Mouse (Mus musculus) MEL (cell line): Measurements from ENCODE around the gene Atp6v1g2.

ENCODE experiments used
- BHLHE40 ChIP-seq: IDR thresholded peaks from 2 replicates; pipeline ENCODE4 v1.6.1; 2012; ENCODE audit warnings: low read depth, mild to moderate bottlenecking, inconsistent platforms, low read length, improper control_type of control experiment, borderline replicate concordance
- CTCF ChIP-seq, 3 experiments: IDR thresholded peaks in 2 of 3; conservative IDR thresholded peaks in 1 of 3; 2 replicates each; pipeline ENCODE4 v1.5.1; 2011 to 2012; ENCODE audit warnings: low read length in 3 of 3, low read depth in 2 of 3, mild to moderate bottlenecking in 2 of 3, improper control_type of control experiment in 1 of 3, inconsistent platforms in 1 of 3, mixed read lengths in 1 of 3, moderate library complexity in 1 of 3; ENCODE audit not compliant: control insufficient read depth in 1 of 3, insufficient read depth in 1 of 3, poor library complexity in 1 of 3, severe bottlenecking in 1 of 3
- EP300 ChIP-seq, 2 experiments: IDR thresholded peaks; 2 replicates each; pipeline ENCODE4 v1.6.1; 2011; ENCODE audit warnings: improper control_type of control experiment in 2 of 2, low read length in 2 of 2, low read depth in 1 of 2, mild to moderate bottlenecking in 1 of 2
- GATA1 ChIP-seq: IDR thresholded peaks from 2 replicates; pipeline ENCODE4 v1.6.1; 2011; ENCODE audit warnings: low read depth, low read length, improper control_type of control experiment
- KAT2A ChIP-seq: conservative IDR thresholded peaks from 2 replicates; pipeline ENCODE4 v1.6.1; 2012; ENCODE audit warnings: low read depth, low read length, improper control_type of control experiment, inconsistent platforms
- MAX ChIP-seq: IDR thresholded peaks from 2 replicates; pipeline ENCODE4 v1.6.1; 2011; ENCODE audit warnings: low read length, improper control_type of control experiment
- POLR2A ChIP-seq, 2 experiments: IDR thresholded peaks; 2 replicates each; pipeline ENCODE4 v1.6.1; 2011 to 2012; ENCODE audit warnings: low read length in 2 of 2, mild to moderate bottlenecking in 2 of 2, control low read depth in 1 of 2, improper control_type of control experiment in 1 of 2, low read depth in 1 of 2, moderate library complexity in 1 of 2; ENCODE audit not compliant: control insufficient read depth in 1 of 2, insufficient read depth in 1 of 2, poor library complexity in 1 of 2
- TAL1 ChIP-seq: IDR thresholded peaks from 2 replicates; pipeline ENCODE4 v1.6.1; 2012; ENCODE audit warnings: mild to moderate bottlenecking, inconsistent platforms, low read length, moderate library complexity, mixed read lengths
- TCF12 ChIP-seq: IDR thresholded peaks from 2 replicates; pipeline ENCODE4 v1.6.1; 2014; ENCODE audit warnings: low read depth, mild to moderate bottlenecking, inconsistent platforms, low read length, improper control_type of control experiment, moderate library complexity

DNA sequence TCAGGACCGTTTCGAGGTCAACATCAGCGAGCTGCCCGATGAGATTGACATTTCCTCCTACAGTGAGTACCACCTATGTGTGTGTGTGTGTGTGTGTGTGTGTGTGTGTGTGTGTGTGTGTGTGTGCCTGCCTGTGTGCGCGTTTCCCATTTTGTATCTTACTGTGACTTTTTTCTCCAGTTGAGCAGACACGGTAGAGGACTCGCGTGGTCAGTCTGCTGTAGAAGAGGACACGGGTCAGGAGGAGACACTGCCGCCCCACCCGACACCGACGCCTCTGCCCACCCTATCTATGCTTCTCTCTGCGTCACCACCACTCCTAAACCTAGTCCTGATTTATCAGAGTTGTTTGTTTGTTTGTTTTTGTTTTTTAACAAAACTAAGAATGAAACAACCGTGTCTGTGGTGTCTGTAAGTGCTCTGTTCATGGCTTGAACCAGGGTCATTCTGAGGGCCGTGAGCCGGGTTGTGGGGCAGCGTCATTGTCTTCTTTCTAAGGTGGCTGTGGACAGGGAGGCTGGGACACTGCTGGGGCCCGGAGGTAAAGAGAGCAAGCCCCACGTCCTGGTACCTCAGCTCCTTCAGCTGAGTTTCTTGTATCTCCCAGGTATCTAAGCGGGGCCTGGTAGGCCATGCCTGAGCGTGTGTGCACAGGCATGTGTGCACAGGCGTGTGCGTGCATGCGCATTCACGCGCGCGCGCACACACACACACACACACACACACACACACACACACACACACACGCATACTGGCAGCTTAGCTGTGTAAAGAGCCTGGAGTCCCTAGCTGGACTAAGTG is 20.0 kb downstream of the Atp6v1g2 start:
- TF ChIP-seq TAL1: no peak
- no peak for TF ChIP-seq MAX
- TF ChIP-seq BHLHE40: no peak
- TF ChIP-seq POLR2A (IDR thresholded peaks at IDR 0.05; ENCODE audit: control insufficient read depth in 1 of 2, insufficient read depth in 1 of 2, low read depth in 1 of 2, low read length in 2 of 2, poor library complexity in 1 of 2): no peak; a peak in 1 of 4 replicates
- no peak for TF ChIP-seq TCF12
- no peak for TF ChIP-seq GATA1
- TF ChIP-seq KAT2A: no peak
- TF ChIP-seq EP300 (IDR thresholded peaks at IDR 0.05; ENCODE audit: low read depth in 1 of 2, low read length in 2 of 2): no peak
- no peak for TF ChIP-seq CTCF (IDR thresholded peaks at IDR 0.05 in 2 of 3, conservative IDR thresholded peaks at IDR 0.05 in 1 of 3; ENCODE audit: control insufficient read depth in 1 of 3, insufficient read depth in 1 of 3, low read depth in 2 of 3, low read length in 3 of 3, poor library complexity in 1 of 3, severe bottlenecking in 1 of 3)
